Mouse (Mus musculus) olfactory bulb, adult 2 months (tissue): ENCODE measurements at regions not wholly inside any gene's neighbourhood (a gene's known extent, or its start where the extent isn't known, plus 50 kb on each side); places are given as distances from the start of the nearest gene placed in this dataset.

ENCODE experiments used
- CTCF ChIP-seq: fragments of 200-500 bp; IDR thresholded peaks from 2 replicates; pipeline ENCODE4 v1.5.1; 2012; ENCODE audit warnings: low read depth, mild to moderate bottlenecking, low read length, moderate library complexity; ENCODE audit not compliant: insufficient read depth
- POLR2A ChIP-seq: fragments of 200-500 bp; IDR thresholded peaks from 2 replicates; pipeline ENCODE4 v1.6.1; 2012; ENCODE audit warnings: mild to moderate bottlenecking, low read depth, low read length, moderate library complexity; ENCODE audit not compliant: insufficient read depth

GRCm38 (mm10) chr8:116238670-116239069 lies 266.1 kb upstream of the Dynlrb2 start:
- TF ChIP-seq CTCF (no peak), POLR2A (no peak)
